Mouse (Mus musculus): ENCODE results near the gene Ugt1a1.

- TF ChIP-seq EP300 (IDR thresholded peaks at IDR 0.05; ENCODE audit: insufficient read depth, low read depth, low read length) (no peak), CTCF (IDR thresholded peaks at IDR 0.05; ENCODE audit: low read depth, low read length) (no peak), POLR2A (IDR thresholded peaks at IDR 0.05; ENCODE audit: insufficient read depth, low read length) (no peak)
Observed at GRCm38 (mm10) chr1:88216551-88216950, 4.8 kb downstream of the Ugt1a1 start.

All from ES-Bruce4 (cell line).